Mouse (Mus musculus) bone marrow macrophage, adult 2 months (primary cell): ENCODE measurements at regions not wholly inside any gene's neighbourhood (a gene's known extent, or its start where the extent isn't known, plus 50 kb on each side); places are given as distances from the start of the nearest gene placed in this dataset.

Source experiments
- CTCF ChIP-seq: IDR thresholded peaks from 2 replicates; pipeline ENCODE4 v1.5.1; 2012; ENCODE audit warnings: low read depth, mild to moderate bottlenecking, low read length, moderate library complexity
- POLR2A ChIP-seq: IDR thresholded peaks from 2 replicates; pipeline ENCODE4 v1.6.1; 2012; ENCODE audit warnings: mild to moderate bottlenecking, low read depth, low read length, borderline replicate concordance

DNA sequence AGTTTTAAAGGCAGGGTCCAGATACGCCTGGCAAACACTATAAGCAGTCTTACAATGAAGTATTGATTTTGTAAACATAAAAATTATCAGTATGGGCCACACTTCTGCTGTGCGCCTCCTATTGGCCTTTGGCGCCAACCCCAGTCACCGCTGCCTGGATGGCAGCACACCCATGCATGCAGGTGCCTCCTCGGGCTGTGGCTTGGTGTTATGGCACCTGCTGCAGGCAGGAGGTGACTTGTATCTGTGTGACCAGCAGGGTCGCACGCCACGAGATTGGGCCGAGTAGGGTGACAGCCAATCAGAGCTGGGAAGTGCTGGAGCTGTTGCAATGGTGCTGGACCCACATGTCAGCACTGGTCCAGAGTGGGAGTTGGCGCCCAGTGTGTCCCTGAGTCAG lies 53.4 kb upstream of the Fcho1 start:
- TF ChIP-seq POLR2A (no peak), CTCF (no peak)
